Mouse (Mus musculus): ENCODE results near the gene Sympk. TPM values are rescaled to one million over a fixed set of nuclear protein-coding genes. Genes with fewer than 3 reads are reported as not detected.

Sympk gene
- polyA plus RNA-seq, 1 experiment from 2014 or later, result 15.8 TPM

DNA sequence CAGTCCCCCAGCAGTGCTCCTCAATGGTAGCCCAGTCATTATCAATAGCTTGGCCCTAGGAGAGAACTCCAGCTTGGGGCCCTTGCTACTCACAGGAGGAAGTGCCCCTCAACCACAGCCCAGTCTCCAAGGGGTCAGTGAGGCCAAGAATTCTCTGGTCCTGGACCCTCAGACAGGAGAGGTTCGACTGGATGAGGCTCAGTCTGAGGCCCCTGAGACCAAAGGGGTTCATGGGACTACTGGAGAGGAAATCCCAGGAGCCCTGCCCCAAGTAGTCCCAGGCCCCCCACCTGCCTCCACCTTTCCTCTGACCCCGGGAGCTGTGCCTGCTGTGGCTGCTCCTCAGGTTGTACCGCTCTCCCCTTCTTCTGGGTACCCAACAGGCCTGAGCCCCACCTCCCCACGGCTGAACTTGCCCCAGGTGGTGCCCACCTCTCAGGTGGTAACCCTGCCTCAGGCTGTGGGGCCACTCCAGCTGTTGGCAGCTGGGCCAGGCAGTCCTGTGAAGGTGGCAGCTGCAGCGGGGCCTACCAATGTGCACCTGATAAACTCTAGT lies 72.3 kb downstream of the Sympk start:
- no peak for ATAC-seq (ENCODE audit: insufficient number of reproducible peaks, insufficient read depth, low FRiP score, low read depth)
- 41% methylated on average over 5 of the region's 5 CpGs for WGBS
- Histone ChIP-seq H3K4me1 (ENCODE audit: control insufficient read depth in 2 of 2, insufficient read depth in 2 of 2, low read length in 2 of 2) (peaks cover 30 to 45% of the 10 kb centered on the region in 2 experiments), H3K9ac (ENCODE audit: low read length) (peak overlapping the region; percentile 96), H3K27me3 (ENCODE audit: control insufficient read depth, insufficient read depth, low read length) (no peaks in the 10 kb centered on the region), H3K36me3 (ENCODE audit: control insufficient read depth, insufficient read depth, low read length) (peaks cover 28% of the 10 kb centered on the region), H3K9me3 (ENCODE audit: control insufficient read depth, low read length) (no peaks in the 10 kb centered on the region), H3K4me3 (ENCODE audit: control insufficient read depth in 1 of 2, insufficient read depth in 1 of 2, low read depth in 1 of 2, low read length in 2 of 2) (peak overlapping the region; percentile 79 to 89), H3K4me2 (ENCODE audit: low read length) (peak overlapping the region; percentile 87), H3K27ac (replicated peaks in 1 of 2; ENCODE audit: control insufficient read depth in 1 of 2, insufficient read depth in 1 of 2, low read depth in 2 of 2, low read length in 2 of 2) (peak overlapping the region; percentile 92 to 100)

DNA sequence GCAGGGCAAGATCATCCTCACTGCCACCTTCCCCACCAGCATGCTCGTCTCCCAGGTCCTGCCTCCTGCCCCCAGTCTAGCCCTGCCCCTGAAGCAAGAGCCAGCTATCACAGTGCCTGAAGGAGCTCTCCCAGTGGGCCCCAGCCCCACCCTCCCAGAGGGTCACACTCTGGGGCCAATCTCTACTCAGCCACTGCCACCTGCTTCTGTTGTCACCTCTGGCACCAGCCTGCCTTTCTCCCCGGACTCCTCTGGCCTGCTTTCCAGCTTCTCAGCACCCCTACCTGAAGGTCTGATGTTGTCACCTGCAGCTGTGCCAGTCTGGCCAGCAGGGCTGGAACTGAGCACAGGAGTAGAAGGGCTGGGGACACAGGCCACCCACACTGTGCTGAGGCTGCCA lies 73.0 kb downstream of the Sympk start:
- Histone ChIP-seq H3K27ac (replicated peaks in 1 of 2; ENCODE audit: control insufficient read depth in 1 of 2, insufficient read depth in 1 of 2, low read depth in 2 of 2, low read length in 2 of 2) (no peak overlapping the region), H3K4me3 (ENCODE audit: control insufficient read depth in 1 of 2, insufficient read depth in 1 of 2, low read depth in 1 of 2, low read length in 2 of 2) (no peak overlapping the region), H3K27me3 (ENCODE audit: control insufficient read depth, insufficient read depth, low read length) (no peaks in the 10 kb centered on the region), H3K4me1 (ENCODE audit: control insufficient read depth in 2 of 2, insufficient read depth in 2 of 2, low read length in 2 of 2) (peaks cover 24 to 38% of the 10 kb centered on the region in 2 experiments), H3K9me3 (ENCODE audit: control insufficient read depth, low read length) (no peaks in the 10 kb centered on the region), H3K4me2 (ENCODE audit: low read length) (no peak overlapping the region), H3K36me3 (ENCODE audit: control insufficient read depth, insufficient read depth, low read length) (peaks cover 23% of the 10 kb centered on the region), H3K9ac (ENCODE audit: low read length) (no peak overlapping the region; the same call in 1 of the 2 replicates)
- 38% methylated on average over 2 of the region's 2 CpGs for WGBS
- ATAC-seq (ENCODE audit: insufficient number of reproducible peaks, insufficient read depth, low FRiP score, low read depth), result no peak

DNA sequence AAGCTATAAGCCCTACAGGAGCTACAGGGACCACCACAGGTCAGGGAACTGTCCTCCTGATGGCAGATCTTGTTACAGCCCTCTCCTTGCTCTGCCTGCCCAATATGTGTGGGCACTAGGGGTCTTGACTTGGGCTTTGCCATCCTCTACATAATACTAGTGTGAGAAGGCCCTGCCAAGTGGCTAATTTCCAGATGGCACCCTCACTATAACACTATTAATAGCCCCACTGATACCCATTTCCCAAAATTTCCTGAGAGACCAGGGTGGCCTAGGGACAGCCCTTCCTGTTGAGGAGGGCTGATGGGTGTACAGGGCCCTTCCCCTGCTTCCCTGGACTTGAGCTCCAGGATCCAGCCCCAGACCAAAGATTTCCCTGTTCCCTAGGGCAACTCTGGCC lies 73.7 kb downstream of the Sympk start:
- H3K4me3 ChIP-seq (ENCODE audit: control insufficient read depth in 1 of 2, insufficient read depth in 1 of 2, low read depth in 1 of 2, low read length in 2 of 2), result no peak overlapping the region
- ATAC-seq (ENCODE audit: insufficient number of reproducible peaks, insufficient read depth, low FRiP score, low read depth), result no peak
- 0 out of 2 replicates have a peak, but pooled peaks cover 2% of the 10 kb centered on the region for H3K9me3 ChIP-seq (ENCODE audit: control insufficient read depth, low read length)
- H3K27ac ChIP-seq (replicated peaks in 1 of 2; ENCODE audit: control insufficient read depth in 1 of 2, insufficient read depth in 1 of 2, low read depth in 2 of 2, low read length in 2 of 2), result no peak overlapping the region
- H3K4me1 ChIP-seq (ENCODE audit: control insufficient read depth in 2 of 2, insufficient read depth in 2 of 2, low read length in 2 of 2), result peaks cover 18 to 32% of the 10 kb centered on the region in 2 experiments
- H3K4me2 ChIP-seq (ENCODE audit: low read length), result no peak overlapping the region
- no peak overlapping the region for H3K9ac ChIP-seq (ENCODE audit: low read length)
- peaks cover 23% of the 10 kb centered on the region for H3K36me3 ChIP-seq (ENCODE audit: control insufficient read depth, insufficient read depth, low read length)
- no peaks in the 10 kb centered on the region for H3K27me3 ChIP-seq (ENCODE audit: control insufficient read depth, insufficient read depth, low read length)

DNA sequence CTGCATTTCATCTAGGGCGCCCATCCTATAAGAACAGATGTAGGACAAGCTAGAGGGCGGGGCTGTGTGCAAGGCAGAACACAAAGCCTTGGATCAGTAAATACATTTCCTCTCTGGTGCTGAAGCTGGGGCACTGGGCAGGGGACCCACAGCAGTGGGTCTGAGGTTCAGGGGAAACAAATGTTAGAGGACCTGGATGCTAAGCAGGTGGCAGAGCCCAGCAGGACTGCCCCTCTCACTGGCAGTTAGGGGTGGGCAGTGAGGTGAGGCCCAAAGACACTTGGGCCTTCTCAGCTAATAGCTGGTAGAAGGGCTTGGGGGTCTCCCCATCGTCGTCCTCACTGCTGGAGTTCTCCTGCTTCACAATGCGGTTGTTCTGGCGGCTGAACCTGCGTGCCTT lies 74.6 kb downstream of the Sympk start:
- WGBS, result 65% methylated on average over 7 of the region's 7 CpGs
- Histone ChIP-seq H3K27ac (replicated peaks in 1 of 2; ENCODE audit: control insufficient read depth in 1 of 2, insufficient read depth in 1 of 2, low read depth in 2 of 2, low read length in 2 of 2) (no peak overlapping the region), H3K4me2 (ENCODE audit: low read length) (no peak overlapping the region), H3K36me3 (ENCODE audit: control insufficient read depth, insufficient read depth, low read length) (peaks cover 23% of the 10 kb centered on the region), H3K9me3 (ENCODE audit: control insufficient read depth, low read length) (peaks cover 9% of the 10 kb centered on the region; the same call in 1 of the 2 replicates), H3K4me1 (ENCODE audit: control insufficient read depth in 2 of 2, insufficient read depth in 2 of 2, low read length in 2 of 2) (peaks cover 13 to 26% of the 10 kb centered on the region in 2 experiments), H3K27me3 (ENCODE audit: control insufficient read depth, insufficient read depth, low read length) (no peaks in the 10 kb centered on the region), H3K9ac (ENCODE audit: low read length) (no peak overlapping the region), H3K4me3 (ENCODE audit: control insufficient read depth in 1 of 2, insufficient read depth in 1 of 2, low read depth in 1 of 2, low read length in 2 of 2) (no peak overlapping the region)
- no peak for ATAC-seq (ENCODE audit: insufficient number of reproducible peaks, insufficient read depth, low FRiP score, low read depth)

DNA sequence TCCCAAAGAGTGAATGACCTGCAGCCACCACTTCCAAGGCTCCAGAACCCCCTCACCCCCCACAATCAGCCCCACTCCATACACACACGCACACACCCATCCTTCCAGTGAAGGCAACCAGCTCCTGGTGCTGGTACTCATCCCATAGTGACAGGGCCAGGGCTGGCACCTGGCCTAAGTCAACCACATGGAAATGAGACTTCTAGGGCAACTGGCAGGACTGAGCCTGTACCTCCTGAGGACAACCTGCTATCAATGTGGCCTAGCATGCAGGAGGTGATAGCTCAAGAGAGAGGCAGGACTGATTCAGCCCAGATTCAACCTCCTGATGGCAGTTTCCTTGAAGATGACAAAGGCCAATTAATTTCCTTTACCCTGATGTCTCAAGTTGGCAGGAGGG lies 76.1 kb downstream of the Sympk start:
- Histone ChIP-seq H3K27ac (replicated peaks in 1 of 2; ENCODE audit: control insufficient read depth in 1 of 2, insufficient read depth in 1 of 2, low read depth in 2 of 2, low read length in 2 of 2) (no peak overlapping the region), H3K36me3 (ENCODE audit: control insufficient read depth, insufficient read depth, low read length) (peaks cover 23% of the 10 kb centered on the region), H3K4me2 (ENCODE audit: low read length) (no peak overlapping the region), H3K4me3 (ENCODE audit: control insufficient read depth in 1 of 2, insufficient read depth in 1 of 2, low read depth in 1 of 2, low read length in 2 of 2) (no peak overlapping the region), H3K4me1 (ENCODE audit: control insufficient read depth in 2 of 2, insufficient read depth in 2 of 2, low read length in 2 of 2) (peaks cover 13 to 26% of the 10 kb centered on the region in 2 experiments), H3K9ac (ENCODE audit: low read length) (no peak overlapping the region), H3K9me3 (ENCODE audit: control insufficient read depth, low read length) (peaks cover 9% of the 10 kb centered on the region; the same call in 1 of the 2 replicates), H3K27me3 (ENCODE audit: control insufficient read depth, insufficient read depth, low read length) (no peaks in the 10 kb centered on the region)
- WGBS, result 90% methylated on average over 1 of the region's 1 CpGs
- ATAC-seq (ENCODE audit: insufficient number of reproducible peaks, insufficient read depth, low FRiP score, low read depth), result no peak

DNA sequence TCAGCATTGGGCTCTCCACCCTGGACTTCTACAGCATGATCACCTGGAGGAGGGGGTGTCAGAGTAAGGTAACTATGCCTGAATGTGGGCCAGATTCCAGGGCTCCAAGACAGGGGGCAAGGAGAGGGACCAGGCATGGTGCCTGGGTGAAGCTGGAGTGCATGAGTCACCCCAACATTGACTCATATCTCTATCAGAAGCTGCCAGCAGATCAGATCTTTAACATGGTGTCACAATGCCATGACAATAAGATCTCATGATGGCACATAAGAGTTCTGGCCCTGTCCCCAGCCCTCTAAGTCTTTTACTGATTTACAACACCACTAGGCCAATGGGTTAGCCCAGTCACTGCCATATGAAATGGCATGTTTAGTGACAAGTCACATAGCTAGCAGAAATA lies 79.6 kb downstream of the Sympk start:
- Histone ChIP-seq H3K9me3 (ENCODE audit: control insufficient read depth, low read length) (peaks cover 9% of the 10 kb centered on the region; the same call in 1 of the 2 replicates), H3K4me3 (ENCODE audit: control insufficient read depth in 1 of 2, insufficient read depth in 1 of 2, low read depth in 1 of 2, low read length in 2 of 2) (no peak overlapping the region), H3K27me3 (ENCODE audit: control insufficient read depth, insufficient read depth, low read length) (no peaks in the 10 kb centered on the region), H3K4me2 (ENCODE audit: low read length) (no peak overlapping the region), H3K9ac (ENCODE audit: low read length) (no peak overlapping the region), H3K36me3 (ENCODE audit: control insufficient read depth, insufficient read depth, low read length) (0 out of 2 replicates have a peak, but pooled peaks cover 2% of the 10 kb centered on the region), H3K27ac (replicated peaks in 1 of 2; ENCODE audit: control insufficient read depth in 1 of 2, insufficient read depth in 1 of 2, low read depth in 2 of 2, low read length in 2 of 2) (no peak overlapping the region), H3K4me1 (ENCODE audit: control insufficient read depth in 2 of 2, insufficient read depth in 2 of 2, low read length in 2 of 2) (peaks cover 0 to 7% of the 10 kb centered on the region in 2 experiments; a peak in 2 of 4 replicates)
- no peak for ATAC-seq (ENCODE audit: insufficient number of reproducible peaks, insufficient read depth, low FRiP score, low read depth)

Small RNAs within 50 kb of the gene (microRNA-seq; reads per million reads assigned to microRNA genes)
- 1.1 reads per million for gene Mir3100

Other genes starting within 250 kb of the Sympk start
- not detected in 2 replicates for gene Psg19, start 225.9 kb upstream of the Sympk start, polyA plus RNA-seq (2014; fragmentation: Nextera tagmentation; extraction: Ambion mirVana)
- gene Psg17, start 202.8 kb upstream of the Sympk start, polyA plus RNA-seq (2014; fragmentation: Nextera tagmentation; extraction: Ambion mirVana), result not detected in 2 replicates
- gene Mill2, start 184.4 kb upstream of the Sympk start, polyA plus RNA-seq (2014; fragmentation: Nextera tagmentation; extraction: Ambion mirVana), result 0.16 and 0.46 TPM in 2 replicates
- 0.93 and 1.8 TPM in 2 replicates for gene Pglyrp1, start 153.0 kb upstream of the Sympk start, polyA plus RNA-seq (2014; fragmentation: Nextera tagmentation; extraction: Ambion mirVana)
- 12.2 and 14.3 TPM in 2 replicates for gene Ccdc61, start 114.0 kb upstream of the Sympk start, polyA plus RNA-seq (2014; fragmentation: Nextera tagmentation; extraction: Ambion mirVana)
- 0.57 and 0.88 TPM in 2 replicates for gene Nova2, start 98.5 kb upstream of the Sympk start, polyA plus RNA-seq (2014; fragmentation: Nextera tagmentation; extraction: Ambion mirVana)
- not detected in 2 replicates for gene Nanos2, start 37.0 kb upstream of the Sympk start, polyA plus RNA-seq (2014; fragmentation: Nextera tagmentation; extraction: Ambion mirVana)
- 1.3 and 1.6 TPM in 2 replicates for gene Mypop, start 33.1 kb upstream of the Sympk start, polyA plus RNA-seq (2014; fragmentation: Nextera tagmentation; extraction: Ambion mirVana)
- 14.8 and 17.8 TPM in 2 replicates for gene Irf2bp1, start 20.3 kb upstream of the Sympk start, polyA plus RNA-seq (2014; fragmentation: Nextera tagmentation; extraction: Ambion mirVana)
- gene Foxa3, start 839 bp upstream of the Sympk start, polyA plus RNA-seq (2014; fragmentation: Nextera tagmentation; extraction: Ambion mirVana), result not detected in 2 replicates
- not detected in 2 replicates for gene Rsph6a, start 30.3 kb downstream of the Sympk start, polyA plus RNA-seq (2014; fragmentation: Nextera tagmentation; extraction: Ambion mirVana)
- gene Dmwd, start 51.9 kb downstream of the Sympk start, polyA plus RNA-seq (2014; fragmentation: Nextera tagmentation; extraction: Ambion mirVana), result 19.6 and 20.4 TPM in 2 replicates
- gene Dmpk, start 59.5 kb downstream of the Sympk start, polyA plus RNA-seq (2014; fragmentation: Nextera tagmentation; extraction: Ambion mirVana), result 31.1 and 36.0 TPM in 2 replicates
- 7.3 and 8.3 TPM in 2 replicates for gene Six5, start 70.2 kb downstream of the Sympk start, polyA plus RNA-seq (2014; fragmentation: Nextera tagmentation; extraction: Ambion mirVana)
- 1.2 TPM in 2 replicates for gene Gm4969, start 94.0 kb downstream of the Sympk start, polyA plus RNA-seq (2014; fragmentation: Nextera tagmentation; extraction: Ambion mirVana)
- 5.5 and 5.6 TPM in 2 replicates for gene Fbxo46, start 95.5 kb downstream of the Sympk start, polyA plus RNA-seq (2014; fragmentation: Nextera tagmentation; extraction: Ambion mirVana)
- 7.0 and 7.8 TPM in 2 replicates for gene Qpctl, start 124.9 kb downstream of the Sympk start, polyA plus RNA-seq (2014; fragmentation: Nextera tagmentation; extraction: Ambion mirVana)
- 104 and 111 TPM in 2 replicates for gene Snrpd2, start 125.3 kb downstream of the Sympk start, polyA plus RNA-seq (2014; fragmentation: Nextera tagmentation; extraction: Ambion mirVana)
- 51.5 and 52.6 TPM in 2 replicates for gene Gipr, start 141.8 kb downstream of the Sympk start, polyA plus RNA-seq (2014; fragmentation: Nextera tagmentation; extraction: Ambion mirVana)
- 8.3 and 9.5 TPM in 2 replicates for gene Eml2, start 152.0 kb downstream of the Sympk start, polyA plus RNA-seq (2014; fragmentation: Nextera tagmentation; extraction: Ambion mirVana)
- 1.6 and 1.9 TPM in 2 replicates for gene Gpr4, start 188.2 kb downstream of the Sympk start, polyA plus RNA-seq (2014; fragmentation: Nextera tagmentation; extraction: Ambion mirVana)
- 36.5 and 38.6 TPM in 2 replicates for gene Opa3, start 204.0 kb downstream of the Sympk start, polyA plus RNA-seq (2014; fragmentation: Nextera tagmentation; extraction: Ambion mirVana)
- 66.1 and 68.9 TPM in 2 replicates for gene Vasp, start 247.4 kb downstream of the Sympk start, polyA plus RNA-seq (2014; fragmentation: Nextera tagmentation; extraction: Ambion mirVana)

Measured in heart, embryonic 14.5 days (tissue).